Mouse (Mus musculus): ENCODE measurements around the gene Pm20d1. TPM values are rescaled to one million over a fixed set of nuclear protein-coding genes. Genes with fewer than 3 reads are reported as not detected.

Pm20d1 gene
- 7.5 TPM for polyA plus RNA-seq (2014; fragmentation: Illumina TruSeq; extraction: RNeasy Lipid Tissue Mini Kit (QIAGEN cat#74804); ENCODE audit: low read depth, low replicate concordance)

GRCm38 (mm10) chr1:131797202-131797909, at the start of gene Pm20d1:
Gene Pm20d1 (plus strand): TSS chr1:131797381.

DNA sequence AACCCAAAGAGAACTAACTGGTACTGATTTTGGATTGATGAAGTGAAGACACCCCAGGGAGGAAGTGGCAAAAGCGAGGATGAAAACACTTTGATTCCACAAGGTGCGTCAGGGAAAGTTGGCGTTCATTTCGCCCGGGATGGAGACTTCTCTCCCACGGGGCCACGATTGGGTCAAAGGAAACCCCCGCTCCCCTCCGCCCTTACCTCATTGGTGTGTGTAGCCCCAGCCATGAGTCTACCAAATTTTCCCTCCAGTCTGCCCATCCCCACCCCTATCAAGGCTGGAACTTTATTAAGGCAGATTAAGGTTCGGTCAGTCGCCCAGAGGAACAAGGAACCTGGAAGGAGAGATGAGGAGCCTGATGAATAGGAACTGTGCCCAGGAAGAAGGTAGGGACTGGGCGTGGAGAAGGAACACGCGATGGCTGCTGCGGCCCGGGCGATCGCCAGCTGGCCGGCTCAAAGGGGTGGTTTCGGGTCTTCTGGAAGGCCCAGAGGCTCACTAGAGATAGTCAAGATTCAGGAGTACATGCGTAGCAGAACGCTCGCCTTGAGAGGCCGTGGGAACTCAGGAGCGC, 30.1 kb downstream of the Pm20d1 start, which contains the start of gene Slc41a1:
Gene Slc41a1 (plus strand): TSS at position 287 of the 580 bp plus-strand sequence.

GRCm38 (mm10) chr1:131867093-131867945, 70.1 kb downstream of the Pm20d1 start, which contains the start of gene Rab29:
Gene Rab29 (plus strand): TSS chr1:131867224.

Other genes starting within 250 kb of the Pm20d1 start
- gene Avpr1b, start 198.1 kb upstream of the Pm20d1 start, polyA plus RNA-seq (2014; fragmentation: Illumina TruSeq; extraction: RNeasy Lipid Tissue Mini Kit (QIAGEN cat#74804); ENCODE audit: low read depth, low replicate concordance): not detected
- not detected for gene Ctse, start 159.1 kb upstream of the Pm20d1 start, polyA plus RNA-seq (2014; fragmentation: Illumina TruSeq; extraction: RNeasy Lipid Tissue Mini Kit (QIAGEN cat#74804); ENCODE audit: low read depth, low replicate concordance)
- 3.1 TPM for gene Rab7b, start 108.7 kb upstream of the Pm20d1 start, polyA plus RNA-seq (2014; fragmentation: Illumina TruSeq; extraction: RNeasy Lipid Tissue Mini Kit (QIAGEN cat#74804); ENCODE audit: low read depth, low replicate concordance)
- gene Slc26a9, start 53.4 kb upstream of the Pm20d1 start, polyA plus RNA-seq (2014; fragmentation: Illumina TruSeq; extraction: RNeasy Lipid Tissue Mini Kit (QIAGEN cat#74804); ENCODE audit: low read depth, low replicate concordance): not detected
- gene Slc41a1, start 30.1 kb downstream of the Pm20d1 start, polyA plus RNA-seq (2014; fragmentation: Illumina TruSeq; extraction: RNeasy Lipid Tissue Mini Kit (QIAGEN cat#74804); ENCODE audit: low read depth, low replicate concordance): 22.7 TPM
- 6.9 TPM for gene Rab29, start 69.8 kb downstream of the Pm20d1 start, polyA plus RNA-seq (2014; fragmentation: Illumina TruSeq; extraction: RNeasy Lipid Tissue Mini Kit (QIAGEN cat#74804); ENCODE audit: low read depth, low replicate concordance)
- gene Nucks1, start 113.2 kb downstream of the Pm20d1 start, polyA plus RNA-seq (2014; fragmentation: Illumina TruSeq; extraction: RNeasy Lipid Tissue Mini Kit (QIAGEN cat#74804); ENCODE audit: low read depth, low replicate concordance): 173 TPM
- gene Slc45a3, start 165.6 kb downstream of the Pm20d1 start, polyA plus RNA-seq (2014; fragmentation: Illumina TruSeq; extraction: RNeasy Lipid Tissue Mini Kit (QIAGEN cat#74804); ENCODE audit: low read depth, low replicate concordance): 4.0 TPM
- 32.1 TPM for gene Elk4, start 210.2 kb downstream of the Pm20d1 start, polyA plus RNA-seq (2014; fragmentation: Illumina TruSeq; extraction: RNeasy Lipid Tissue Mini Kit (QIAGEN cat#74804); ENCODE audit: low read depth, low replicate concordance)